Mouse (Mus musculus): Measurements from ENCODE around the gene Crlf1. TPM values are rescaled to one million over a fixed set of nuclear protein-coding genes. Genes with fewer than 3 reads are reported as not detected.

Gene Crlf1
- polyA plus RNA-seq, 1 experiment from 2014 or later, result 33.7 TPM

DNA sequence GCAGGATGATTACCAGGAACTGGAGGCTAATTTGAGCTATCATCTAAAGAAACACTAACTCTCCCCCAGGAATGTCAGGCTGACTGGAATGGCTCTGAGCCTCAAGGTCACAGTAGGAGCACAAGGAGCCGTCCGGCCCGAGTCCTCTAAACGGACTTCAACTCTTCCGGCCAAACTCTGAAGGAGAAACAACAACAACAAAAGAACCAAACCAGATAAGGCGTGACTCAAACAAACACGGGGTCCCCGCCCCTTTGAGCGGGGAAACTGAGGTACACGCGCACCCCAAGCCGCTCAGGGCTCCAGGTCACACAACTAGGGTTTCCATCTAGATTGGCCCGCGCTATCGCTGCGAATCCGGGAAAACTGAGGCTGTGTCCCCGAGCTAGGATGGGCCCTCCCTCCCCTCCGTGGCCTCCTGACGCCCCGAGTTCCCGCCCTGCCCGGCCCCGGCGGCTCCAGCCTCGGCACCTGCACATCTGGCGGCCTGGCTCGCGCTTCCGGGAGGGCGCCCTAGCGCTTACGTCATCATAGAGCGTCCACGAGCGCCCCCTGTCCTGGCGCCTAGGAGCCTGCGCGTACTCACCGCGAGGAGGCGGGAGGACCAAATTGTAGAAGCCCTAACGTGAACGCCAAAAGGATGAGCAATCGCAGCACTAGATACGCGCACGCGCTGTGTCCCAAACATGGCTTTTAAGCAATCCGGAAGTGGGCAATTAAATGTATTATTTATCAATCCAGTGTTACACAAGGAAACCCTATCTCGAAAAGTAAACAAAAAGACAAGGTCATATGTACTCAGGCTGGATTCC lies 29.8 kb downstream of the Crlf1 start:
- H3K27ac ChIP-seq, result peak overlapping the region; percentile 88
- H3K4me2 ChIP-seq (ENCODE audit: low read length), result peak overlapping the region; percentile 83
- peak; percentile 100 for DNase-seq (ENCODE audit: low spot score)
- under 1% methylated on average over 51 of the region's 51 CpGs for WGBS
- peak overlapping the region; percentile 75 for H3K9ac ChIP-seq (ENCODE audit: low read depth, low read length)
- H3K27me3 ChIP-seq (ENCODE audit: insufficient read depth, low read length), result no peaks in the 10 kb centered on the region
- ATAC-seq (replicated peaks; ENCODE audit: low FRiP score, low read depth), result peak; percentile 89
- H3K36me3 ChIP-seq (ENCODE audit: insufficient read depth, low read length), result peaks cover 5% of the 10 kb centered on the region; the same call in 1 of the 2 replicates
- H3K4me1 ChIP-seq (replicated peaks; ENCODE audit: insufficient read depth, low read length), result no peaks in the 10 kb centered on the region; the same call in 1 of the 2 replicates
- peak overlapping the region; percentile 83 for H3K4me3 ChIP-seq (replicated peaks; ENCODE audit: low read depth, low read length)
- no peaks in the 10 kb centered on the region for H3K9me3 ChIP-seq (replicated peaks; ENCODE audit: low read length)
- peak; percentile 81 for TF ChIP-seq CTCF (IDR thresholded peaks at IDR 0.05; ENCODE audit: low read depth)

DNA sequence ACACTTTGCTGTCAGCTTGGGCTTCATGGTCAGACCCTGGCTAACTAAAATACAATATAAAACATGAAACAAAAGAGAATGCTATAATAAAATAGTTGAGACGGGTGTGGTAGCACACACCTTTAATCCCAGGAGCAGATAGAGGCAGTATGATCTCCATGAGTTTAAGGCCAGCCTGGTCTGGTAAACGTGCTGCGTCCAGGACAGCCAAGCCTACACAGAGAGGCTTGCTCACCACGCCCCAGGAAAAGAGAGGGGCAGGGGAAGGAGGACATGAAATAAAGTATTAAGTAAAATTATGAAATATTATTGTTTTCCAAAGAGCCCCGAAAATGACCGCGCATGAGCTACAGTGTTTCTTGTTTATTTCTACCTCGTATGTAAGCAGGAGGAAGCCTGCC lies 34.2 kb downstream of the Crlf1 start:
- peaks cover 5% of the 10 kb centered on the region; the same call in 1 of the 2 replicates for H3K4me1 ChIP-seq (replicated peaks; ENCODE audit: insufficient read depth, low read length)
- peak overlapping the region; percentile 55; the same call in 1 of the 2 replicates for H3K27ac ChIP-seq
- DNase-seq (ENCODE audit: low spot score), result no peak
- no peaks in the 10 kb centered on the region for H3K27me3 ChIP-seq (ENCODE audit: insufficient read depth, low read length)
- ATAC-seq (replicated peaks; ENCODE audit: low FRiP score, low read depth), result no peak
- no peak for TF ChIP-seq CTCF (IDR thresholded peaks at IDR 0.05; ENCODE audit: low read depth)
- 3% methylated on average over 8 of the region's 8 CpGs for WGBS
- H3K36me3 ChIP-seq (ENCODE audit: insufficient read depth, low read length), result peaks cover 16% of the 10 kb centered on the region
- H3K4me2 ChIP-seq (ENCODE audit: low read length), result peak overlapping the region; percentile 56
- peak overlapping the region; percentile 81 for H3K4me3 ChIP-seq (replicated peaks; ENCODE audit: low read depth, low read length)
- peak overlapping the region; percentile 91 for H3K9ac ChIP-seq (ENCODE audit: low read depth, low read length)
- no peaks in the 10 kb centered on the region for H3K9me3 ChIP-seq (replicated peaks; ENCODE audit: low read length)

DNA sequence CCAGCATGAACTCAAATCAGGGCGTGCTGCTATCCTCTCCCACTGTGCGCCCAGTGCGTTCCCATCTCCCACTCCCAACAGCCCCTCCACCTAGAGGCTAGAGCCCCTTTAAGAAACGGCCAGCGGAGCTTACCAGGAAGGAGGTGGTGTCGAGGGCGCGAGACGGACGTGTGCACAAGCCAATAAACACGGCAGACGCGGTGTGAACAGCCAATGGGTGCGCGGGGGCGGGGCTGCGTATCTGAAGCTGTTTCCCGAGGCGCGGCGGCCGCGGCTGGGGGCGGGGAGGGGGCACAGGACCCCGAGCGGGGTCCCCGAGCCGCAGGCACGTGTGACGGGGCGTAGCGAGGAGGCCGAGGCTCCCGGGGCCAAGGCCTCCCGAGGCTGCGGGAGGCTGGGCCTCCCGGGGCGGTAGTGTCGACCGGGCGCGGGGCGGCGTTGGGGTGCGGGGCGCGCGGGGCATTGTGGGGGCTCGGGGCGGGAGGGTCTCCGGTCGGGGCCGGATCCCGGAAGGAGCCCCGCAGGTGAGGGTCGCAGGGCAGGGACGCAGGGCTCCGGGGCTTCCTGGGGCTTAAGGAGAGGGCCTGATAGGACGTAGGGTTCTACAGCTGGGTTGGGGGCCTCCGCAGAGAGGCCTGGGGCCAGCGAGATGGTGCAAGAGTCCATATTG lies 34.7 kb downstream of the Crlf1 start, which contains the start of the genes Fkbp8 and Kxd1:
Gene Fkbp8, plus strand, starts transcription at position 213 of the 670 bp plus-strand sequence.
Gene Kxd1, minus strand, starts transcription at position 445 of the 670 bp plus-strand sequence.
- DNase-seq (ENCODE audit: low spot score), result peak; percentile 97
- H3K9ac ChIP-seq (ENCODE audit: low read depth, low read length), result peak within 1 kb of the TSS; percentile 91
- peak; percentile 88 for ATAC-seq (replicated peaks; ENCODE audit: low FRiP score, low read depth)
- no peaks in the 10 kb centered on the region for H3K27me3 ChIP-seq (ENCODE audit: insufficient read depth, low read length)
- peak within 1 kb of the TSS; percentile 56 for H3K4me2 ChIP-seq (ENCODE audit: low read length)
- 1% methylated on average over 61 of the region's 61 CpGs for WGBS
- no peak for TF ChIP-seq CTCF (IDR thresholded peaks at IDR 0.05; ENCODE audit: low read depth)
- H3K4me3 ChIP-seq (replicated peaks; ENCODE audit: low read depth, low read length), result peak within 1 kb of the TSS; percentile 81
- peaks cover 21% of the 10 kb centered on the region for H3K36me3 ChIP-seq (ENCODE audit: insufficient read depth, low read length)
- H3K27ac ChIP-seq, result peak within 1 kb of the TSS; percentile 82
- no peaks in the 10 kb centered on the region for H3K9me3 ChIP-seq (replicated peaks; ENCODE audit: low read length)
- H3K4me1 ChIP-seq (replicated peaks; ENCODE audit: insufficient read depth, low read length), result 0 out of 2 replicates have a peak, but pooled peaks cover 5% of the 10 kb centered on the region

DNA sequence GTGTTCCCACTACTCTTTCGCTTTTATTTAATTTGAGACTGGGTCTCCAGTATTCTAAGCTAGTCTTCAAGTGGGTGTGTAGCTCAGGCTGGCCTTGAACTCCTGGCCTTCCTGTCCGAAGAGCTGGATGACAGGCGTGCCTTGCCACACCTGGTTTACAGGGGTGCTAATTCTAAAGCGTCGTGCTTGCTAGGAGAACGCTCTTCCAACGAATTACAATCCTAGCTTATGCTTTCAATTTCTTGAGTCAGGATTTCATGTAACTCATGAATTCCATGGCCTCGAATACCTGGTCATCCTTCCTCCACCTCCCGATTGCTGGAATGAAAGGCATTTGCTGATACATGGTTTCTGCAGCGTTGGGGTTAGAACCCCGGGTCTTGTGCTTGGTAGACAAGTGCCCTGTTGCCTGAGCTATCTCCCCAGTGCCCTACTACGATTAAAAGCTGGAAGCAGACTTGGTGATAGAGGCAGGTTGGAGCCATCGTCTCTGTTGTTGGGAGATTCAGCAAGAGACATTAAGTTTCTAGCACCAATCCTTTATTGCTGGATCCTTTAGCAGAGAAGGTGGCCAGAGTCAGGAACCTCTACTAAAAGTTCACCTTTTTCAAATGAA lies 35.3 kb downstream of the Crlf1 start:
- peak overlapping the region; percentile 81 for H3K4me3 ChIP-seq (replicated peaks; ENCODE audit: low read depth, low read length)
- WGBS, result 24% methylated on average over 13 of the region's 13 CpGs
- H3K27me3 ChIP-seq (ENCODE audit: insufficient read depth, low read length), result no peaks in the 10 kb centered on the region
- 0 out of 2 replicates have a peak, but pooled peaks cover 5% of the 10 kb centered on the region for H3K4me1 ChIP-seq (replicated peaks; ENCODE audit: insufficient read depth, low read length)
- H3K9me3 ChIP-seq (replicated peaks; ENCODE audit: low read length), result no peaks in the 10 kb centered on the region
- peak overlapping the region; percentile 82 for H3K27ac ChIP-seq
- ATAC-seq (replicated peaks; ENCODE audit: low FRiP score, low read depth), result no peak
- peak overlapping the region; percentile 91 for H3K9ac ChIP-seq (ENCODE audit: low read depth, low read length)
- H3K36me3 ChIP-seq (ENCODE audit: insufficient read depth, low read length), result peaks cover 24% of the 10 kb centered on the region
- H3K4me2 ChIP-seq (ENCODE audit: low read length), result peak overlapping the region; percentile 56
- no peak for TF ChIP-seq CTCF (IDR thresholded peaks at IDR 0.05; ENCODE audit: low read depth)
- DNase-seq (ENCODE audit: low spot score), result no peak

DNA sequence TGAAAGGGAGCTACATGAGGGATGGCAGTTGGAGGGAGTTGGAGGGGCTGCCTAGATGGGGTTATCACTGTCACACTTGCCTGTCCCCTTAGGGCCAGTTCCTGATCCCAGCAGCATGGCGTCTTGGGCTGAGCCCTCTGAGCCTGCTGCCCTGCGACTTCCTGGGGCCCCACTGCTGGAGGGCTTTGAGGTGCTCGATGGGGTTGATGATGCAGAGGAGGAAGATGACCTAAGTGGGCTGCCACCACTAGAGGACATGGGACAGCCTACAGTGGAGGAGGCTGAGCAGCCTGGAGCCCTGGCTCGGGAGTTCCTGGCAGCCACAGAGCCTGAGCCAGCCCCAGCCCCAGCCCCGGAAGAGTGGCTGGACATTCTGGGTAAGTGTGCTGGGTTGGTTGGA lies 36.3 kb downstream of the Crlf1 start:
- Histone ChIP-seq H3K4me2 (ENCODE audit: low read length) (no peak overlapping the region), H3K27ac (no peak overlapping the region), H3K9ac (ENCODE audit: low read depth, low read length) (0 out of 2 replicates have a peak overlapping the region, but pooled peaks have one; percentile 0), H3K4me1 (replicated peaks; ENCODE audit: insufficient read depth, low read length) (0 out of 2 replicates have a peak, but pooled peaks cover 5% of the 10 kb centered on the region), H3K27me3 (ENCODE audit: insufficient read depth, low read length) (no peaks in the 10 kb centered on the region), H3K9me3 (replicated peaks; ENCODE audit: low read length) (no peaks in the 10 kb centered on the region), H3K36me3 (ENCODE audit: insufficient read depth, low read length) (peaks cover 28% of the 10 kb centered on the region), H3K4me3 (replicated peaks; ENCODE audit: low read depth, low read length) (no peak overlapping the region)
- no peak for DNase-seq (ENCODE audit: low spot score)
- no peak for TF ChIP-seq CTCF (IDR thresholded peaks at IDR 0.05; ENCODE audit: low read depth)
- ATAC-seq (replicated peaks; ENCODE audit: low FRiP score, low read depth), result no peak
- WGBS, result 77% methylated on average over 5 of the region's 5 CpGs

DNA sequence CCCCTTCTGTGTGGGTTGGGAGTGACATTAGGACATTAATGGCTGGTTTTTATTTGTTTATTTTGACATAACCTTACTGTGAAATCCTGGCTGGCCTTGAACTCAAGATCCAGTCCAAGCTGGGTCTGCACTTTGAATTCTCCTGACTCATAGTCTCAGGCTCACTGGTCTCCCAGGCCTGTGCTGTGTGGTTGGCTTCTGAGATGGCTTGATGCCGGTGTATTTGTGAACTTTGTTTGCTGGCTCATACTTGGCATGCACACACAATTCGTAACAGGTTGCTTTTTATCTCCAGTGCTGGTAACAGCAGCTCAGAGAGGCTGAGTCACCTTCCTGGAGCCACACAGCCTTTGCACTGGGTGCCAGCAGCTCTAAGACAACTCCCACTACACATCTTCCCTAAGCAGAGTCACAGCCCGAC lies 36.8 kb downstream of the Crlf1 start:
- Histone ChIP-seq H3K4me3 (replicated peaks; ENCODE audit: low read depth, low read length) (no peak overlapping the region), H3K9me3 (replicated peaks; ENCODE audit: low read length) (no peaks in the 10 kb centered on the region), H3K9ac (ENCODE audit: low read depth, low read length) (0 out of 2 replicates have a peak overlapping the region, but pooled peaks have one; percentile 0), H3K4me1 (replicated peaks; ENCODE audit: insufficient read depth, low read length) (0 out of 2 replicates have a peak, but pooled peaks cover 5% of the 10 kb centered on the region), H3K27me3 (ENCODE audit: insufficient read depth, low read length) (no peaks in the 10 kb centered on the region), H3K27ac (no peak overlapping the region), H3K4me2 (ENCODE audit: low read length) (no peak overlapping the region), H3K36me3 (ENCODE audit: insufficient read depth, low read length) (peaks cover 30% of the 10 kb centered on the region)
- no peak for ATAC-seq (replicated peaks; ENCODE audit: low FRiP score, low read depth)
- WGBS, result 88% methylated on average over 3 of the region's 3 CpGs
- TF ChIP-seq CTCF (IDR thresholded peaks at IDR 0.05; ENCODE audit: low read depth), result no peak
- no peak for DNase-seq (ENCODE audit: low spot score)

Measured in kidney, postnatal 0 days (tissue).